In genomic region chr11:79128233-79128632, GRCm38 (mm10) we compare ENCODE assay signal across 28 mouse cellular contexts. TPM values are rescaled to one million over a fixed set of nuclear protein-coding genes. Genes with fewer than 3 reads are reported as not detected.
A peak's percentile ranks its signal among the peaks of the same experiment; 100 is the strongest.
DNase-seq lines count a peak whose midpoint lies in the region; ATAC-seq and TF ChIP-seq lines count a peak whose summit lies in the region.
"Had no signal": no experiment of that assay in that cellular context is flagged by ENCODE, and none has a peak within 500 bp of the region (broad histone marks: within the 10 kb centered on the region; RNA-seq: fewer than 3 reads in every experiment).

No protein-coding gene starts in this region.

- intact Hi-C loops in gastrocnemius, adult 2 months (cut with DNase I), result no loop called here

- no peak overlapping the region for H3K4me2 ChIP-seq in liver, postnatal 0 days (ENCODE audit: low read depth, low read length)
- H3K4me2 ChIP-seq: heart, embryonic 13.5 days; hindbrain, embryonic 14.5 days had no signal

- TF ChIP-seq CTCF in gastrocnemius, adult 2 months (IDR thresholded peaks at IDR 0.05), result no peak
- no peak for TF ChIP-seq CTCF in liver, postnatal 0 days (IDR thresholded peaks at IDR 0.05; ENCODE audit: low read depth)

- 77% methylated on average over 7 of the region's 7 CpGs for WGBS in liver, postnatal 0 days (ENCODE audit: insufficient replicate concordance)

- H3K4me3 ChIP-seq in gastrocnemius, adult 2 months, result no peak overlapping the region
- no peak overlapping the region for H3K4me3 ChIP-seq in liver, postnatal 0 days (ENCODE audit: low read depth, low read length)
- H3K4me3 ChIP-seq: heart, adult 2 months; heart, embryonic 10.5 days; heart, embryonic 13.5 days had no signal

- H3K9me3 ChIP-seq in liver, postnatal 0 days (ENCODE audit: low read length), result no peaks in the 10 kb centered on the region
- H3K9me3 ChIP-seq: G1E; heart, embryonic 10.5 days had no signal

- H3K27ac ChIP-seq in gastrocnemius, adult 2 months, result peak overlapping the region; percentile 24; the same call in 1 of the 2 replicates
- no peak overlapping the region for H3K27ac ChIP-seq in liver, postnatal 0 days (ENCODE audit: low read depth)
- H3K27ac ChIP-seq: heart, embryonic 10.5 days; heart, embryonic 13.5 days; hindbrain, embryonic 14.5 days; hindbrain, postnatal 0 days had no signal

- no peak overlapping the region for H3K9ac ChIP-seq in liver, postnatal 0 days (replicated peaks)
- H3K9ac ChIP-seq: forebrain, postnatal 0 days; heart, embryonic 13.5 days; hindbrain, embryonic 14.5 days had no signal

- no peak for ATAC-seq in liver, postnatal 0 days
- no peak for ATAC-seq in CD4-positive, CD25-positive, alpha-beta regulatory T cell, adult 4 months
- ATAC-seq: activated CD4-positive, CD25-positive, alpha-beta regulatory T cell, adult 4 months; forebrain, embryonic 14.5 days; forebrain, postnatal 0 days; hindbrain, postnatal 0 days; intestine, postnatal 0 days; Patski had no signal

- no peaks in the 10 kb centered on the region for H3K36me3 ChIP-seq in liver, postnatal 0 days (replicated peaks; ENCODE audit: insufficient read depth, low read length)
- H3K36me3 ChIP-seq: G1E had no signal

- TF ChIP-seq EP300 in liver, postnatal 0 days (IDR thresholded peaks at IDR 0.05; ENCODE audit: low read depth), result no peak

- peaks cover 16% of the 10 kb centered on the region for H3K4me1 ChIP-seq in liver, postnatal 0 days (ENCODE audit: insufficient read depth)

- no peaks in the 10 kb centered on the region for H3K27me3 ChIP-seq in liver, postnatal 0 days (ENCODE audit: insufficient read depth, low read length)
- H3K27me3 ChIP-seq: heart, embryonic 13.5 days; Patski had no signal

- no peak for DNase-seq in gastrocnemius, adult 2 months
- no peak for DNase-seq in gastrocnemius, postnatal 4 days (ENCODE audit: low spot score in 2 of 2)
- DNase-seq in ES-CJ7 (ENCODE audit: low read depth, low spot score) (peak; percentile 93), ZHBTc4 (ENCODE audit: low read depth, low spot score) (peak; percentile 78)
- no peak for DNase-seq in liver, postnatal 0 days
- DNase-seq in thymus, postnatal 4 days, result no peak
- no peak for DNase-seq in kidney, postnatal 4 days
- DNase-seq: adrenal gland, adult 8-10 months; adrenal gland, postnatal 25 days; cerebellum, adult 11-12 months; cerebellum, adult 8-10 months; cerebellum, postnatal 10 days; cerebellum, postnatal 36 days; forebrain, postnatal 0 days; gastrocnemius, postnatal 25 days; heart, adult 2 months; heart, postnatal 14 days; heart, postnatal 4 days had no signal

RNA-seq across cellular contexts. Expression of gene Ksr1, which starts 18.0 kb away (rescaled TPM):
- total RNA-seq in gastrocnemius, adult 2 months (2021), result 10 to 100 TPM; 92.9 to 98.3 TPM
- 100 to 1,000 TPM; 120 to 144 TPM for total RNA-seq in gastrocnemius, postnatal 4 days (2021)
- 0.81 and 1.0 TPM in 2 replicates for polyA plus RNA-seq in liver, postnatal 0 days (2015; fragmentation: Nextera tagmentation; extraction: Ambion mirVana)
- polyA plus RNA-seq in CD4-positive, CD25-positive, alpha-beta regulatory T cell, adult 4 months (2017; shearing (Covaris generic)), result 1 to 10 TPM; 2.5 to 4.1 TPM

Comparison
In these comparisons a context has a peak if more than half of its experiments do, and no peak if none do; other contexts are left out.
1. DNase-seq: peak in ES-CJ7 (single experiment) and ZHBTc4 (single experiment); none in gastrocnemius, adult 2 months (single experiment), gastrocnemius, postnatal 4 days (0 of 2), liver, postnatal 0 days (single experiment), thymus, postnatal 4 days (single experiment) and kidney, postnatal 4 days (0 of 2).